Mouse (Mus musculus) CD8-positive naive resting alpha-beta T cell, adult 57 days (primary cell): ENCODE results near the gene Lrrc74a. TPM values are rescaled to one million over a fixed set of nuclear protein-coding genes. Genes with fewer than 3 reads are reported as not detected.

Source experiments
- total RNA-seq: library from RNA; stranded (reverse); gene quantifications from one replicate; pipeline ENCODE4 v1.2.4, GENCODE M21; 2023

The Lrrc74a gene
- total RNA-seq = not detected

GRCm38 (mm10) chr12:86734319-86734810 is at the start of gene Lrrc74a:
Gene Lrrc74a (plus strand): TSS chr12:86734369.

GRCm38 (mm10) chr12:86726120-86726640 is 8.0 kb upstream of the Lrrc74a start, which contains the start of gene Angel1:
Gene Angel1 (minus strand): TSS chr12:86726460.

Other genes starting within 250 kb of the Lrrc74a start
- gene Vash1, start 55.7 kb upstream of the Lrrc74a start, total RNA-seq = not detected
- 10.0 TPM for gene Angel1, start 7.9 kb upstream of the Lrrc74a start, total RNA-seq
- gene Irf2bpl, start 150.4 kb downstream of the Lrrc74a start, total RNA-seq = 71.7 TPM
- 28.9 TPM for gene Cipc, start 212.7 kb downstream of the Lrrc74a start, total RNA-seq